Mouse (Mus musculus) naive thymus-derived CD4-positive, alpha-beta T cell, adult 2 months (primary cell): ENCODE measurements around the gene Fkbp11.
A peak's percentile ranks its signal among the peaks of the same experiment; 100 is the strongest.

ENCODE experiments used
- DNase-seq: peaks from one replicate; pipeline ENCODE4 v3.0.0-alpha.2; 2011; ENCODE audit warnings: low read depth

The Fkbp11 gene

GRCm38 (mm10) chr15:98727443-98728321 lies at the start of gene Fkbp11:
Gene Fkbp11, minus strand, starts transcription at chr15:98728198.
- peak; percentile 45 for DNase-seq

GRCm38 (mm10) chr15:98777762-98778161 lies 49.8 kb upstream of the Fkbp11 start, which contains the start of gene Wnt10b:
Gene Wnt10b, minus strand, starts transcription at chr15:98778150.
- peak; percentile 46 for DNase-seq

GRCm38 (mm10) chr15:98777005-98777616 lies 49.1 kb upstream of the Fkbp11 start:
- peak; percentile 37 for DNase-seq

- DNase-seq: peak; percentile 69
These were observed 48.4 kb upstream of the Fkbp11 start for GRCm38 (mm10) chr15:98776280-98777004.

- DNase-seq: no peak
These were observed 47.5 kb upstream of the Fkbp11 start for GRCm38 (mm10) chr15:98775533-98775932.

- no peak for DNase-seq
These were observed 46.1 kb upstream of the Fkbp11 start for GRCm38 (mm10) chr15:98774096-98774495.

- peak; percentile 78 for DNase-seq
These were observed 44.7 kb upstream of the Fkbp11 start for GRCm38 (mm10) chr15:98772511-98773211.

- DNase-seq: no peak
These were observed 43.9 kb upstream of the Fkbp11 start for GRCm38 (mm10) chr15:98771813-98772425.

GRCm38 (mm10) chr15:98768259-98768658 lies 40.3 kb upstream of the Fkbp11 start:
- DNase-seq: no peak

- DNase-seq: no peak
These were observed 37.9 kb upstream of the Fkbp11 start for GRCm38 (mm10) chr15:98765929-98766328.

GRCm38 (mm10) chr15:98762670-98763529 lies 34.9 kb upstream of the Fkbp11 start, which contains the start of gene Arf3:
Gene Arf3, minus strand, starts transcription at chr15:98763214.
- DNase-seq: peak; percentile 97

- DNase-seq: peak; percentile 73
These were observed 34.2 kb upstream of the Fkbp11 start for GRCm38 (mm10) chr15:98762201-98762621.

GRCm38 (mm10) chr15:98754125-98754524 lies 26.1 kb upstream of the Fkbp11 start:
- no peak for DNase-seq

- no peak for DNase-seq
These were observed 25.0 kb upstream of the Fkbp11 start for GRCm38 (mm10) chr15:98753021-98753423.

- DNase-seq: no peak
These were observed 21.1 kb upstream of the Fkbp11 start for GRCm38 (mm10) chr15:98749093-98749492.

- no peak for DNase-seq
These were observed 19.3 kb upstream of the Fkbp11 start for GRCm38 (mm10) chr15:98747296-98747695.

- DNase-seq: no peak
These were observed 18.5 kb upstream of the Fkbp11 start for GRCm38 (mm10) chr15:98746344-98746965.

GRCm38 (mm10) chr15:98743863-98744262 lies 15.9 kb upstream of the Fkbp11 start:
- DNase-seq: peak; percentile 53

GRCm38 (mm10) chr15:98742766-98743428 lies 14.9 kb upstream of the Fkbp11 start:
- DNase-seq: no peak
